ENCODE assay signal across 10 mouse cellular contexts in genomic region chr5:136213716-136214115, GRCm38 (mm10).
"Had no signal": no experiment of that assay in that cellular context is flagged by ENCODE, and none has a peak within 500 bp of the region (broad histone marks: within the 10 kb centered on the region; RNA-seq: fewer than 3 reads in every experiment).

No protein-coding gene starts in this region.

- H3K4me1 ChIP-seq: limb, embryonic 13.5 days; midbrain, embryonic 12.5 days; stomach, embryonic 15.5 days had no signal

- H3K4me3 ChIP-seq: kidney, embryonic 15.5 days; limb, embryonic 13.5 days; liver, embryonic 13.5 days; midbrain, embryonic 12.5 days; stomach, embryonic 15.5 days had no signal

- H3K27me3 ChIP-seq: kidney, embryonic 15.5 days; limb, embryonic 13.5 days; liver, embryonic 13.5 days; midbrain, embryonic 12.5 days; stomach, embryonic 15.5 days had no signal

- DNase-seq: kidney, postnatal 14 days; left cerebral cortex, postnatal 4 days; liver, embryonic 13.5 days; lung, postnatal 14 days; right cerebral cortex, postnatal 14 days; thymus, postnatal 36 days had no signal

- H3K27ac ChIP-seq: kidney, embryonic 15.5 days; limb, embryonic 13.5 days; liver, embryonic 13.5 days; midbrain, embryonic 12.5 days; stomach, embryonic 15.5 days had no signal

- H3K36me3 ChIP-seq: kidney, embryonic 15.5 days; liver, embryonic 13.5 days; stomach, embryonic 15.5 days had no signal

- H3K4me2 ChIP-seq: kidney, embryonic 15.5 days; limb, embryonic 13.5 days; liver, embryonic 13.5 days; midbrain, embryonic 12.5 days; stomach, embryonic 15.5 days had no signal
